8 mouse cellular contexts compared by ENCODE assay signal in genomic region chr5:23433720-23434597, GRCm38 (mm10). TPM values are rescaled to one million over a fixed set of nuclear protein-coding genes. Genes with fewer than 3 reads are reported as not detected.
DNase-seq lines count a peak whose midpoint lies in the region; ATAC-seq and TF ChIP-seq lines count a peak whose summit lies in the region.

Kmt2e (plus strand) TSS chr5:23434441.

- H3K4me3 ChIP-seq in ES-Bruce4 (ENCODE audit: low read depth, low read length) = peak within 1 kb of the TSS; percentile 94
- H3K4me3 ChIP-seq in forebrain, embryonic 12.5 days (replicated peaks) = peak within 1 kb of the TSS; percentile 92
- H3K4me3 ChIP-seq in heart, embryonic 16.5 days (ENCODE audit: low read length) = peak within 1 kb of the TSS; percentile 96
- peak within 1 kb of the TSS; percentile 97 for H3K4me3 ChIP-seq in liver, embryonic 15.5 days (replicated peaks)
- H3K4me3 ChIP-seq in neural tube, embryonic 11.5 days (ENCODE audit: low read depth, low read length) = peak within 1 kb of the TSS; percentile 73
- peak within 1 kb of the TSS; percentile 79 for H3K4me3 ChIP-seq in stomach, embryonic 16.5 days (replicated peaks; ENCODE audit: low read length)

- peak within 1 kb of the TSS; percentile 94 for H3K9ac ChIP-seq in ES-Bruce4 (ENCODE audit: low read depth, poor library complexity, severe bottlenecking)
- H3K9ac ChIP-seq in forebrain, embryonic 12.5 days = peak within 1 kb of the TSS; percentile 99
- H3K9ac ChIP-seq in heart, embryonic 16.5 days (ENCODE audit: low read length) = peak within 1 kb of the TSS; percentile 99
- H3K9ac ChIP-seq in liver, embryonic 15.5 days = peak within 1 kb of the TSS; percentile 98
- peak within 1 kb of the TSS; percentile 100 for H3K9ac ChIP-seq in neural tube, embryonic 11.5 days (ENCODE audit: low read length)
- peak within 1 kb of the TSS; percentile 96 for H3K9ac ChIP-seq in stomach, embryonic 16.5 days (ENCODE audit: low read length)

- under 1% methylated on average over 85 of the region's 85 CpGs for WGBS in forebrain, embryonic 12.5 days
- WGBS in heart, embryonic 16.5 days = under 1% methylated on average over 83 of the region's 85 CpGs
- WGBS in liver, embryonic 15.5 days (ENCODE audit: insufficient replicate concordance) = under 1% methylated on average over 80 of the region's 85 CpGs
- WGBS in neural tube, embryonic 11.5 days = under 1% methylated on average over 73 of the region's 85 CpGs
- WGBS in stomach, embryonic 16.5 days = under 1% methylated on average over 73 of the region's 85 CpGs

- H3K36me3 ChIP-seq in ES-Bruce4 (ENCODE audit: control insufficient read depth, insufficient read depth, low read length, poor library complexity, severe bottlenecking) = no peaks in the 10 kb centered on the region
- no peaks in the 10 kb centered on the region for H3K36me3 ChIP-seq in forebrain, embryonic 12.5 days (replicated peaks)
- H3K36me3 ChIP-seq in heart, embryonic 16.5 days (ENCODE audit: control insufficient read depth, insufficient read depth) = no peaks in the 10 kb centered on the region
- H3K36me3 ChIP-seq in liver, embryonic 15.5 days (replicated peaks) = no peaks in the 10 kb centered on the region; the same call in 1 of the 2 replicates
- no peaks in the 10 kb centered on the region for H3K36me3 ChIP-seq in neural tube, embryonic 11.5 days (ENCODE audit: control insufficient read depth, insufficient read depth, low read length)
- no peaks in the 10 kb centered on the region for H3K36me3 ChIP-seq in stomach, embryonic 16.5 days (ENCODE audit: control insufficient read depth, insufficient read depth, low read length)

- peak; percentile 79 for DNase-seq in c-Kit-positive CD71-positive TER-119-positive erythroid progenitor cells, embryonic 14.5 days (ENCODE audit: low spot score)
- DNase-seq in kidney, postnatal 36 days = peak; percentile 92 to 94
- peak; percentile 93 for DNase-seq in neural tube, embryonic 11.5 days (ENCODE audit: low spot score)

- H3K9me3 ChIP-seq in ES-Bruce4 (replicated peaks; ENCODE audit: control insufficient read depth, insufficient read depth, low read length, poor library complexity, severe bottlenecking) = no peaks in the 10 kb centered on the region
- no peaks in the 10 kb centered on the region for H3K9me3 ChIP-seq in forebrain, embryonic 12.5 days
- no peaks in the 10 kb centered on the region for H3K9me3 ChIP-seq in heart, embryonic 16.5 days (replicated peaks; ENCODE audit: control insufficient read depth, low read length)
- H3K9me3 ChIP-seq in liver, embryonic 15.5 days (replicated peaks) = no peaks in the 10 kb centered on the region
- no peaks in the 10 kb centered on the region for H3K9me3 ChIP-seq in neural tube, embryonic 11.5 days (ENCODE audit: control insufficient read depth, low read length)
- H3K9me3 ChIP-seq in stomach, embryonic 16.5 days (replicated peaks; ENCODE audit: control insufficient read depth, low read length) = no peaks in the 10 kb centered on the region

- no peak for TF ChIP-seq EP300 in ES-Bruce4 (IDR thresholded peaks at IDR 0.05; ENCODE audit: insufficient read depth, low read depth, low read length)

- no peaks in the 10 kb centered on the region for H3K27me3 ChIP-seq in ES-Bruce4 (ENCODE audit: control insufficient read depth, insufficient read depth, low read length, poor library complexity, severe bottlenecking)
- no peaks in the 10 kb centered on the region for H3K27me3 ChIP-seq in forebrain, embryonic 12.5 days
- no peaks in the 10 kb centered on the region for H3K27me3 ChIP-seq in heart, embryonic 16.5 days (ENCODE audit: control insufficient read depth, insufficient read depth, low read length)
- H3K27me3 ChIP-seq in liver, embryonic 15.5 days = no peaks in the 10 kb centered on the region
- no peaks in the 10 kb centered on the region for H3K27me3 ChIP-seq in neural tube, embryonic 11.5 days (ENCODE audit: control insufficient read depth, insufficient read depth, low read length)
- no peaks in the 10 kb centered on the region for H3K27me3 ChIP-seq in stomach, embryonic 16.5 days (ENCODE audit: control insufficient read depth, insufficient read depth, low read length)

- peak; percentile 81 for ATAC-seq in forebrain, embryonic 12.5 days (ENCODE audit: low FRiP score)
- ATAC-seq in heart, embryonic 16.5 days (replicated peaks; ENCODE audit: extremely low read depth, insufficient read depth, low FRiP score) = peak; percentile 73
- ATAC-seq in liver, embryonic 15.5 days (ENCODE audit: insufficient read depth) = peak; percentile 73
- ATAC-seq in neural tube, embryonic 11.5 days (ENCODE audit: insufficient read depth, low FRiP score, low TSS enrichment) = peak; percentile 78
- peak; percentile 81 for ATAC-seq in stomach, embryonic 16.5 days (ENCODE audit: insufficient read depth, low FRiP score)

- peak; percentile 6 for TF ChIP-seq POLR2A in ES-Bruce4 (IDR thresholded peaks at IDR 0.05; ENCODE audit: insufficient read depth, low read length)

- peak within 1 kb of the TSS; percentile 77 for H3K4me2 ChIP-seq in forebrain, embryonic 12.5 days
- peak within 1 kb of the TSS; percentile 89 for H3K4me2 ChIP-seq in heart, embryonic 16.5 days (ENCODE audit: low read depth, low read length)
- H3K4me2 ChIP-seq in liver, embryonic 15.5 days = peak within 1 kb of the TSS; percentile 88
- H3K4me2 ChIP-seq in neural tube, embryonic 11.5 days (ENCODE audit: low read depth) = peak within 1 kb of the TSS; percentile 82
- H3K4me2 ChIP-seq in stomach, embryonic 16.5 days (ENCODE audit: low read depth, low read length) = peak within 1 kb of the TSS; percentile 74

- peak within 1 kb of the TSS; percentile 87 for H3K27ac ChIP-seq in ES-Bruce4 (ENCODE audit: insufficient read depth, low read length)
- H3K27ac ChIP-seq in forebrain, embryonic 12.5 days = peak within 1 kb of the TSS; percentile 100
- H3K27ac ChIP-seq in heart, embryonic 16.5 days (ENCODE audit: low read length) = peak within 1 kb of the TSS; percentile 100
- peak within 1 kb of the TSS; percentile 100 for H3K27ac ChIP-seq in liver, embryonic 15.5 days (replicated peaks)
- H3K27ac ChIP-seq in neural tube, embryonic 11.5 days (ENCODE audit: low read depth, low read length) = peak within 1 kb of the TSS; percentile 100
- peak within 1 kb of the TSS; percentile 100 for H3K27ac ChIP-seq in stomach, embryonic 16.5 days (ENCODE audit: low read length)

- no peak for TF ChIP-seq CTCF in ES-Bruce4 (IDR thresholded peaks at IDR 0.05; ENCODE audit: low read depth, low read length)

- H3K4me1 ChIP-seq in ES-Bruce4 (ENCODE audit: control insufficient read depth, insufficient read depth, low read length) = no peaks in the 10 kb centered on the region
- peaks cover 32% of the 10 kb centered on the region for H3K4me1 ChIP-seq in forebrain, embryonic 12.5 days
- peaks cover 25% of the 10 kb centered on the region for H3K4me1 ChIP-seq in heart, embryonic 16.5 days (ENCODE audit: control insufficient read depth, insufficient read depth, low read length)
- H3K4me1 ChIP-seq in liver, embryonic 15.5 days (replicated peaks) = peaks cover 30% of the 10 kb centered on the region
- H3K4me1 ChIP-seq in neural tube, embryonic 11.5 days (ENCODE audit: control insufficient read depth, insufficient read depth, low read length) = peaks cover 19% of the 10 kb centered on the region
- peaks cover 11% of the 10 kb centered on the region; the same call in 1 of the 2 replicates for H3K4me1 ChIP-seq in stomach, embryonic 16.5 days (ENCODE audit: control insufficient read depth, insufficient read depth, low read length)

RNA-seq across cellular contexts. Expression of gene Kmt2e, which starts in this region (rescaled TPM):
- polyA plus RNA-seq in ES-Bruce4 (2011; ENCODE audit: insufficient read depth, insufficient read length, low read depth, missing spikeins) = 36.5 and 40.3 TPM in 2 replicates
- 138 and 146 TPM in 2 replicates for polyA plus RNA-seq in forebrain, embryonic 12.5 days (2016; fragmentation: Nextera tagmentation; extraction: Ambion mirVana)
- polyA plus RNA-seq in heart, embryonic 16.5 days (2015; fragmentation: Nextera tagmentation; extraction: Ambion mirVana) = 67.9 and 76.9 TPM in 2 replicates
- polyA plus RNA-seq in liver, embryonic 15.5 days (2015; fragmentation: Nextera tagmentation; extraction: Ambion mirVana) = 34.3 and 34.9 TPM in 2 replicates
- 102 and 105 TPM in 2 replicates for polyA plus RNA-seq in neural tube, embryonic 11.5 days (2014; fragmentation: Nextera tagmentation; extraction: Ambion mirVana)
- 90.9 and 94.0 TPM in 2 replicates for polyA plus RNA-seq in stomach, embryonic 16.5 days (2015; fragmentation: Nextera tagmentation; extraction: Ambion mirVana)

Comparison
In these comparisons a context has a peak if more than half of its experiments do, and no peak if none do; other contexts are left out.
1. Peak in every context shown above with its lines: DNase-seq, ATAC-seq, H3K4me3 ChIP-seq and H3K27ac ChIP-seq.